Mouse (Mus musculus): Measurements from ENCODE around the gene Kcnv2.
A peak's percentile ranks its signal among the peaks of the same experiment; 100 is the strongest.

Gene Kcnv2

DNA sequence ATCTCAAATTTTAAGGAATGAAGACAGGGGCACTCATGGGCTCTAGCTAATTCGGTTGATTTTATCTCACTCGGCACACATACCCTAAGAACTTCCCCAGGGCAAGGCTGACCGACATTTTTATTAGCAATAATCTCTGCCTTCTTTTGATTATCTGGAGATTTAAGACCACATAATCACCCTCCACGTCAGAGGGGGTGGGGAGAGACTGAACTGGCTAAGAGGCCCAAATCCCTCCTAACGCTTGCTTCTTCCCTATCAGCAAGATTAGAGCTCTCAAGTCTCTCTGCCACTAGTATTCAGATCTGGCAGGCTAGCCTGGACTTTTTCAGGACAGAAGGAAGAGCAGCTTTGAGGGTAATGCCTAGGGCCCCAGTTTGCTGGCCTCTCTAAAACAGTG is at the start of gene Kcnv2:
TSS of gene Kcnv2 (plus strand) at position 308 of the 400 bp plus-strand sequence.
- no peak for DNase-seq (ENCODE audit: extremely low read depth, low read depth, low spot score)

DNA sequence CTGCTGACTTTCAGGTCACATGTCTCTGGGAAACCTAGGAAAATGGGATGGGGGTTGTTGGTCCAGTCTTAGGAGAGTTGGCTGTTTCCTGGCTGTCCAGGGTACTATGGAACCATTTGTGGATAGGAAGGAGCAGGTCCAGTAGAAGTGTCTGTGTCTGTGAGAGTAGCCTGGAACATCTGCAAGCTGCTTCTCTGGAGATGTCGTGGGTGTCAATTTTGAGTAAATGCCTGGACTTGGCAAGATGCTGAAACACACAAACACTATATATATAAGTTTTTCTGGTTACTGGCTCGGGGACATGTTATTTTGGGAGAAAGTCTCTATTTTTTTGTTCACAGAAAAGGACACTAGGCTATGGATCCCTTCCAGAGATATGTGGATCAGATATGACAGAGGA is 49.0 kb upstream of the Kcnv2 start:
- no peak for DNase-seq (ENCODE audit: extremely low read depth, low read depth, low spot score)

DNA sequence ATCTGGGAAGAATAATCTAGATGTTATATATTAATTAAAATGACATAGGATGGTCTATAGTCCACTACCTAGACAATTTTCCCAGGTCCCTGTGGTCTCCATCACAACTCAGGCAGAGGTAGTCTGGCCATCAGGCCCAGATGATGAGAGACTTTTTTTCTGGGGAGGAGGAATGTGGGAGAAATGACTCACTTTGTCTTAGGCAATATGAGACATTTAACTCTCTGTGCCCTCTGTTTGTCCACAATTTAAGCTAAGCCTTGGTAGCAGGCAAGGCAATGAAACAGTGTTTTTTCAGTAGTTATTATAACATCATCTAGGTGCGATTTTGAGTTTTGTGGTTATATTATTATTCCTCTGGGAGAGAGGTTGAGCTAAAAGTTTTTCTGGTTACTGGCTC is 48.0 kb upstream of the Kcnv2 start:
- no peak for DNase-seq (ENCODE audit: extremely low read depth, low read depth, low spot score)

DNA sequence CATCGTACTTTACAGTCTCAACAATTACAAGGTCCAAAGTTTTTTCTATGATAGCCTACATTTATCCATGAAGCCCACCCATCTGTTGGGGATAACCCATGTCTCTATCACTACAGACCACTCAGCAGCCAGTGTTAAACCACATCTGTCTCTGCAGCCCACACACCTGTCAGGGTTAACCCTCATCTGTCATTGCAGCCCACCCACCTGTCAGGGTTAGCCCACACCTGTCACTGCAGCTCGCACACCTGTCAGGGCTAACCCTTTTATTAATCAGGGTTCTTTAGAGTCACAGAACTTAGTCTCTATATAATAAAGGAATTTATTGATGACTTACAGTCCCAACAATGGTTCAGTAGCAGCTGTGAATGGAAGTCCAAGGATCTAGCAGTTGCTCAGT is 43.2 kb upstream of the Kcnv2 start:
- DNase-seq (ENCODE audit: extremely low read depth, low read depth, low spot score): no peak

DNA sequence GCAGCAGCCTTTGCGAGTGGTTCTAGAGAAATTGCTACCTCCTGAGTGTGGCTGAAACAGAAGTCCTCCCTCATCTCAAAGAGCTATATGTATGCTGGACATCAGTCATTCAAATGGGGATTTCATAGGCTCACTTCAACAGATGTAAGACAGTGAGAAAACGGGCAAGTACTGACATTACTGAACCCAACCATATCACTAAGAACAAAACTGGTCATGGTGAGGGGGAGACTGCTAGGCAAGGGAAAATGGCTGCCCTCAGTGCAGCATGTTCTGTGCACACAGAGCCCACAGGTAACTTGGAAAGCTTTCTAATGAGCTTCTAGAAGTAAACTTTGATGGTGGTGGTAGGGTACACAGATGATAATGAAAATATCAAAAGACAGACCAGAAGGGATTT is 12.3 kb upstream of the Kcnv2 start:
- no peak for DNase-seq (ENCODE audit: extremely low read depth, low read depth, low spot score)

DNA sequence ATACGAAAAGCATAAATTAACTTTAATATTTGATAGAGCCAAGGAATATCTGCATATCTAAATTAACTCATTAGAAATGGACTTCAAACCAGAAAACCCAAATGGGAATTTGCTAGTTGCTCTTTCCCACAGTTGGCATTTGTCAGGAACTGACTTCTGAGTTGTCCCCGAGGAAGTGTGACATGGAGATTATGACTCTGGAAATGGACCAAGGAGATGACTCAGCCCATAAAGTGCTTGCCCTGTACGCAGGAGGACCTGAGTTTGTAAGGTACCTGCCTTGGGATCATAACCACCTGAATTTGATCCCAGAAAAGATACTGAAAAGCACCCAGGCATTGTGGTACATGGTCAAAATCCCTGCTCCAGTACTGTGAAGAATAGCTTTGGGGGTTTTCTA is 11.1 kb upstream of the Kcnv2 start:
- DNase-seq (ENCODE audit: extremely low read depth, low read depth, low spot score): peak; percentile 25

DNA sequence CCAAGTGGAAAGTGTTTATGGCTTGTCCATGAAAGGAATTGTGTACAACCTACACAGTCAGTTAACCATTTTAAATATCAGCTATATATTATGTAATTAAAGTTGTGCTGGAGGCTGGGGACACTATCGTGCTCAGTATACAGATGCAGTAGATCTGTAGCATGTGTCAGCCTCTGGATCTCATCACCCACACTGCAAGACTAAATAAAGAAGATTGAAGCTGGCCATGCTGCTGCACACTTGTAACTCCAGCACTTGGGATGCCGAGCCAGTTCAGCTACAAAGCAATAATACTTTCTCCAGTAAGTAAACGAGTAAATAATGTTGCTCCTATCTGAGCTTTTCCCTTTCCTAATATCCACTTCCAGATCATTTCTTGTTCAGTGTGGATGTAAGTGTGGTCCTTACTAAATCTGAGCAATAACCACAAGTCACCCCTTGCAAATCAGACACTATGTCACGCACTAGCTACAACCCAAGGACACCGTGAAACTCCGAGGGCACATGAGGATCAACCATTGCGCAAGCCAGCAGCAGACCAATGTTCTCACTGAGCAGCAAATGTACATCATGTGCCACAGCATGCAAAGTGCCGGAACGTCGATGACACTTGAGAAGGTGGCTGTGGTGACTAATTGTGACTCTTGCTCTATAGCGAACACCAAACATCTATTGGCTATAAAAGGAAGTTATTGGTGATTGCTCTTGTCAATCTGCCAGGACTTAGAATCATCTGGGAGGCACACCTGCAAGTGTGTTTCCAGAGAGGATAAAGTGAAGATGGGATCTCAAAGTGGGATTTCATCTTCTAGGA is 9.9 kb upstream of the Kcnv2 start:
- no peak for DNase-seq (ENCODE audit: extremely low read depth, low read depth, low spot score)

DNA sequence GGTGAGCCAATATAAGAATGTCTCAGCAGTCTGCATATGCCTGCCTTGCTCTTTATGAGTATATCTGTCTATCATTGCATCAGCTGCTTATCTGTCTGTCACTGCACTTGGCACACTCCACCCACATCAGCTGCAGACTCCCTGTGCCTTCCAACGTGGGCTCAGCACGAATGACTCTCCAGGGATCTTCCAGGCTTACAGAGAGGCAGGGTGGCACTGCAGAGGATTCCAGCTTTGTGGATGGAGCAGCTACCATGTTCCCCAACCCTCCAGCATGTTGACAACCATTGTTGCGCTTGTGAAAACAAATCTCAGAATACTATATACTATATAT is 9.3 kb upstream of the Kcnv2 start:
- DNase-seq (ENCODE audit: extremely low read depth, low read depth, low spot score): no peak

DNA sequence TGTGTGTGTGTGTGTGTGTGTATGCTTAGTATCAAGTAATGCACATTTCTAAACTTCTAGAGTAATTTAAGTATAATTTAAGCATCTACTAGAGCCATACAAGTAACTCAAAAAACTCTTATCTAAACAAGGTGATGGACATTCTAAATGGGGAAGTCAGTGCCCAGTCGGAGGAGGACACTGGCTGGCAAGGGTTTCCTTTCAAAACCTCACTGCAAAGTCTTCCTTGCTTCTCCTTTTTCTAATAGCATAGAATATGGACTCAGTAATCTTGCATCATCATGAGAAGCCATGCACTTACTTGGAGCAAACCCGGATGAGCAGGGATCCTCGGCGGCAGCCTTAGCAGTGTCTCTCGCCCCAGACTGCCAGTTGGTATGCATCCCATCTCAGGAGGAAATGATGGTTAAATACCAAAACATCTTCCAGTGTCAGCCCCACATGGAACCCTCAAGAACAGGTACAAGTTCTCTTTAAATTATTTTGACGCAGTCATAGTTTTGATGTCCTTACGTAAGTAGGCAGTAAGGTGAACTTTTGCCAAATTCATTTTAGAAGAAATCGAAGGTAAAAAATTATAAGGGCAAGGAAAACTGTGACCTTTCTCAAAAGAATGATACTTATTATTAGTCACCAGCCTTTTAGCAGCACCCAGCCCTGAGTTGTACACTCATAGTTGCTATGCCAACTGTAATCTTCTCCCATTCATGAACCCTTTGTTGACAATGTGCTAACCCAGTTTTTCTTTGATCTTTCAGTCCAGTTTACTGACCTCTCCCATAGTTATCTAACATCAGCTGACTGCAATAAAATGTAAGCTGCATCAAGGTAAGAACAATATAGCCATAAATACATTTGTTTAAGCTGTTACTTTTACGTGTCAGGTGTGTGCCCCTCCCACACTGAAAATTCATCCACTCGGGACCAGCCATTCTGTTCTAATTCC is 5.8 kb upstream of the Kcnv2 start:
- DNase-seq (ENCODE audit: extremely low read depth, low read depth, low spot score): no peak

DNA sequence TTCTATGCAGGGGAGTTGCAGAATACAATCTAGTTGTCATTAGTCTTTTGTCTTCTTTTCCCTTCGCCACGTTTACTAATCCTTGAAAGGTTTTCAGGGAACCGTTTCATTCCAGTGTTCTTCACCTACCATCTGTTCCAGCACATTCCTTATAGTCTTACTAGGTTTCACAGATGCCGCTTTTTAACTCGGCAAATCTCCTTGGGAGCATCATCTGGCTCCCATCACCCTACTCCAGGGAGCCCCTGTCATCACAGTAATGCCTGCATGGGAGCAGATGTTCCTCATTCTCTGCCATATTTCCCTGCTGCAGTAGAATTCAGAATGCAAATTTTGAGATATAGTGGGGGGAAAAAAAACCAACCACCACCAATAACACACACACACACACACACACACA is 5.1 kb upstream of the Kcnv2 start:
- no peak for DNase-seq (ENCODE audit: extremely low read depth, low read depth, low spot score)

DNA sequence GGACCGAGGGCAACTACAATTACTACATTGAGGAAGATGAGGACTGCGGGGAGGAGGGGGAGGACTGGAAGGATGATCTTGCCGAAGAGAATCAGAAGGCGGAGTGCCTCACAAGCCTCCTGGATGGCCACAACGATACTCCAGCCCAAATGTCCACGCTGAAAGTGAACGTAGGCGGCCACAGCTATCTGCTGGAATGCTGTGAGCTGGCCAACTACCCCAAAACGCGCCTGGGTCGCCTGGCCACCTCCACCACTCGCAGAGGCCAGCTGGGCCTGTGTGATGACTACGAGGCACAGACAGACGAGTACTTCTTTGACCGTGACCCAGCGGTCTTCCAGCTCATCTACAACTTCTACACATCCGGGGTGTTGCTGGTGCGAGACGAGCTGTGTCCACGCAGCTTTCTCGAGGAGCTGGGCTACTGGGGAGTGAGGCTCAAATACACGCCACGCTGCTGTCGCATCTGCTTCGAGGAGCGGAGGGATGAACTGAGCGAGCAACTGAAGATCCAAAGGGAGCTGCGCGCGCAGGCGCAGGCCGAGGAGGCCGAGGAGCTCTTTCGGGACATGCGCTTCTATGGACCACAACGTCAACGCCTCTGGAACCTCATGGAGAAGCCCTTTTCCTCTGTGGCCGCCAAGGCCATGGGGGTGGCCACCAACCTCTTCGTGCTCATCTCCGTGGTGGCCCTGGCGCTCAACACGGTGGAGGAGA is 681 bp downstream of the Kcnv2 start:
- no peak for DNase-seq (ENCODE audit: extremely low read depth, low read depth, low spot score)

DNA sequence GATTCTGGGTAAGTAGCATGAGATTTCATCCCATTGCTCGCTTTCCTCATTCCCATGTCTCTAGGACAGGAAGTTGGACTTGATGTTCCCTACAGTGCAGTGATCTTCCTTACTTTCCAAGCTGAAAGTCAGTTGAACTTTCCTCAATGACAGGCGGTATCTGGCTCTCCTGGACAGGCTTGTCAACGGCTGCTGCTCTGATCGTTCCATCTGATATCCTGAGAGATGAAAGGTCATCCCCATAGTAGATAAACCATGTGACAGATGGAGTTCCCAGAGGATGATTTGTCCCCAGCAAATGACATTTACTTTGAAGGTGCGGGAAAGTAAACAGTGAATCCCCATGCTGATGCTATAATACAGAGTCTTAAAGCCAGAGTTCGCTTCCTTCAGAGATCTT is 3.2 kb downstream of the Kcnv2 start:
- DNase-seq (ENCODE audit: extremely low read depth, low read depth, low spot score): no peak

DNA sequence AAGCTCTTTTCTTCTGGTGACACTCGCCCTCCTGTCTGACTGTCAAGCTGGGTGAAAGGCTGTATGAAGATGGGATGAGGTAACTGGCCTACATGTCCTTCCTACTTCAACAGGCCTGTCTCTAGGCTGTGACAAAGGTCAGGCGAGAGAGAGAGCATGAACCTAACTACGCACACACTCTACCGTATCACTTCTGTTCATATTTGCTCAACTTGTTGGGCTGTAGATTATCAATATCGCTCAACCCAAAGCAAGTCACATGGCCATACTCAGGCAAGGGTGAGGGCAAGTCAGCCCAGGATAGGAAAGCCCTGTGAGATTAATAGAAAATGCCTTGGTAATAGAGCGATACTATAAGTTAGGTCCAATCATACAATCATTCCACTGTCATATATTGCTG is 5.2 kb downstream of the Kcnv2 start:
- no peak for DNase-seq (ENCODE audit: extremely low read depth, low read depth, low spot score)

DNA sequence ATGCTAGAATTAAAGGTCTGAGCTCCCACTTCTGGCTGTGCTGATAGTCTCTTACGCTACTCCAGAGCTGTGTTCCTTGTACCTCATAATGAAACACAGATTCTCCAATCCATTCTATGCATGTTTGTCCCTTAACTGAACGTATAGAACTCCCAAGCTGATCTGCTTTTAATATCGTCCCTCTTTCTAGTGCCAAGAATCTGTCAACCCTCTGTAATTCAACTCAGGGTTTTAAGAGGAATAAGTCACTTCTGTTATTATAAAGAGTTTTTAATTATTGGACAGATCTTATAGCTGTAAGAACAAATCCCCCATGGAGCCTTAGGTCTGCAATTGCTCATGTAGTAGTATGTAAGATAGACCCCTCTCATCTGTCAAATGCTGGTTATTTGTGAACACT is 5.8 kb downstream of the Kcnv2 start:
- no peak for DNase-seq (ENCODE audit: extremely low read depth, low read depth, low spot score)

DNA sequence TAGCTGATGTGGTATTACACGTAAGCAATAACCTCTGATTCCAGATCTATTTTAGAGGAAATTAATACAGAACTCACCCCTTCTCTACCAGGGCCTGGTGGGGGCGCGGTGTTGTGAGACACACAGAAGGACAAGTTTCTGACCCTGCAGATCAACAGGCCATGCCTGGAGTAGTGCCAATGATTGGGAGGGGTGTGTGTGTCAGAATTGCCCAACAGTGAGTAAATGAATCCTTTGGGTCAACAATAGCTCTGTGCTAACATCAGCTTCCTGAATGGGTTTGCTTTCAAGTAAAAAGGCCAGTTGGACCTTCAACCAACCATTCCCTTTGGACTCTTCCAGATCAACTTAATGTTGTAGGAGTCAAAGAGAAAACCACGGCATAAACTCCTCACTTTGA is 6.3 kb downstream of the Kcnv2 start:
- DNase-seq (ENCODE audit: extremely low read depth, low read depth, low spot score): no peak

DNA sequence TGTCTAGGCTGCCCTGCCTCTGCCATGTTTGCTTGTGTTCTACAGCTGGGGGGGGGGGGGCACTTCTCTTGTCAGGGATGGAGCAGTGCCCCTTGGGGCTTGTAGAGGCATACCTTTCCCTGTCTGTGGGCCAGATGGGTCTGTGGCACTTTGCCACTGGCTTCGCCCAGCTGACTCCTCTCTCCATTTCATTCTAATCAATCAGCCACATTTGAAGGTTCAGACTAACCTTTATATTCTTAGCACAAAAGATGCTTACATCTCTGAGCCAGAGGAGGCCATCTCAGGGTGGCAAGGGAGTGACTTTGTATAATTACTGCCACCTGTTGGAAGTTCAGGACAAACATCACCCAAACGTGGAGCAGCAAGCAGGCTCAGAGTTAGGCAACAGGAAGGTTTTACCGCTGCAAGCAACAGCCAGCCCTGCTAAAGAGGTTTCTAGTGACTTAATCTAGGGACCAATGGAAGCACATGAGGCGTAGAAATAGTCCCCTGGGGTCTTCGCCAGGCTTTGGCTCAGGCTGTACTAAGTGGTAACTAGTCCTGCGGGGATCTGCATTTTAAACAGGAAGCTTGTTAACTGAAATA is 9.9 kb downstream of the Kcnv2 start:
- DNase-seq (ENCODE audit: extremely low read depth, low read depth, low spot score): no peak

DNA sequence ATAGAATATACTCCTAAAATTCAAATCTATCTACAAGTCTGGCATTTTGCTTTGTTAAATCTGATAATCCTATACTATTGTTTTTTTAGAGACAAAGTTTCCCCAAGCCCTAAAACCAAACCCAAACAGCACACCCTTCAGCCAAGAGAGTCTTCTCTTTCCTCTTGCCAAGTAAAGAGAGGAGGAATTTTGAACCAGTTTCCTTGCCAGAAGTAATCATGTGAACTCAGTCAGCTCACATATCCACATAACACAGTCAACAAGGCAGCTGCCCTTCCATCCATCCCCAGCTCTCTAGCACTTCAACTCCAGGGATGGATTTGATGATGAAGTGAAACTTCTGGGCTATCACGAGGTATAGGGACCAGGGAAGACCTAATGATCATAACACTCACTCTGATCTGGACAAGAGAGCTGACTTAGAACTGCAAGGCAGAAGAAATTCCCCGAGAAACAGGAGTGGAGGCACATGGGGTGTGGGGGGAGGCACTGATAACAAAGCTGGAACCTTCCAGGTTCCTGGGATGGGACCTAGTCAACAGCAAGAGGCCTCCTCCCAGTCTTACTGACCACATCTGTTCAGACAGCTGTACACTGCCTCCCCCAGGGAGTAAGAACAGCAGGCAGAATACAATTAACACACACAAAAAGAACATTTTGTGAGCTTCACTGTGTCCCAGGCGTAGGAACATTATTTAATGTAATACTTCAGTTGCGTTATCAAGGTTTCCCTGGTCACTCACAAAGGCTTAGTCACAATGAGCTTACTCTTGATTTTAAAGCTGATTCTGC is 13.9 kb downstream of the Kcnv2 start:
- no peak for DNase-seq (ENCODE audit: extremely low read depth, low read depth, low spot score)

DNA sequence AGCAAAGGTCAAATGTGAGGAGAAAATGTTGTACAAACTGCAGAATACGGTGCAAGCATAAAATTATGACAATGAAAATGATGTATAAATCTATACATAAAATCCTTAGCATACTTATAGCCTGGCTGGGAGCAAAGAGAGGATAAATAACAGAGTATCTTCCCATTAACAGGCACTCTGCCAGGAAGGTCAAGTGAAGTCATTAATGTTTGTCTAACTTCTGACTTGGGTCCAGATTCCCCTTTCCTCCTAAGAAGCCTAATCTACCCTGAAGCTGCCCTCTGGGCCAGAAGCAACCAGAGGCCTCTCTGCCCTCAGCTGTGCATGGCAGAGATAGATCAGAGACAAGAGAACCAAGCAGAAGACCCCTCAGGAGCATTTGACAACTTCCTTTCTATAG is 24.1 kb downstream of the Kcnv2 start:
- DNase-seq (ENCODE audit: extremely low read depth, low read depth, low spot score): no peak

DNA sequence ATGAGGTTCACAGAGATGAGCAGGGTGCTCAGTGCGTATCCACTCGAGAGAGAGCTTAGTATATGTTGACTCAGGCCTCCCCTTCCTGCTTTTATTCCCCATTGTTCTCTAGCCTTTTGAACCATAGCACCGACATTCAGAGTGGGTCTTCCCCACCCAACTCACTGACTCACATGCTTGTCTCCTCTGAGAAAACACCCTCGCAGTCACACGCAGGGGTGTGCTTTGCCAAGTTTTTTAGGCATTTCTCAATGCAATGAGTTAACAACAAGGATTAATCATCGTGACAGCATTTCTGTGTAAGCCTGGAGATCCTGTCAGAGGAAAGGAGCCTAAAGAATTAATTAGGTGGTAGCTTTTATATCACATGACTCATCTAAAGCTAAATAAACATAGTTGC is 29.3 kb downstream of the Kcnv2 start:
- DNase-seq (ENCODE audit: extremely low read depth, low read depth, low spot score): peak; percentile 59

DNA sequence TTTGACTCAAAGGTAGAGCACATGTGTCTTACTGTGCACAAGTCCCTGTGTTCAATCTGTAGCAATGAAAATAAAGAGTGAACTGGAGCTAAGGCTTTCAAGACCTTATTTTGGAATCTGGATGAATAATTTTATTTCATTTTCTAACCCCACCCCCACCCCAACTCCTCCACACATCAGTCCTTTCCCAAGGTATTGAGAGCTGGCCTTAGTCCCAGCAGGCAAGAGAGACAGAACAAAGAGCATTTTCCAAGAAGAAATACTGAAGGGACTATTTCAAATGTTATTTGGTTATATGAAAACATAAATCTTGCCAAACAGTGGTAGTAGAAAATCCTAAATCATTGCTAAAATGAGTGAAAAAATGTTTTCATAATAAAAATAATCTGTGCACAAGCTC is 38.0 kb downstream of the Kcnv2 start:
- no peak for DNase-seq (ENCODE audit: extremely low read depth, low read depth, low spot score)

DNA sequence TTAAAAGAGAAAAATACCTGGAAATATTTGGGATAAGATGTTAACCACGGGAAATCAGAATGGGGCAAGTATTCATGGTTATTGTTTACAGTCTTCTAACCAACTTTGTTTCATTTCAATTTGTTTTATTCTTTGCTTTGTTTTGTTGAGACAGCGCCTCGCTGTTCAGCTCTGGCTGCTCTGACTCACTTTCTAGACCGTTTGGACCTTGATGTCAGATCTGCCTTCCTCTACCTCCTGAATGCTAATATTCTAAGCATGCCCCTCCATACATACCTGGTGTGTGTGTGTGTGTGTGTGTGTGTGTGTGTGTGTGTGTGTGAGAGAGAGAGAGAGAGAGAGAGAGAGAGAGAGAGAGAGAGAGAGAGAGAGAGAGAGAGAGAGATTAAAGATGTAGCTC is 41.5 kb downstream of the Kcnv2 start:
- DNase-seq (ENCODE audit: extremely low read depth, low read depth, low spot score): no peak
